Mouse (Mus musculus): Measurements from ENCODE around the gene Cers3.
A peak's percentile ranks its signal among the peaks of the same experiment; 100 is the strongest.

Cers3 gene

GRCm38 (mm10) chr7:66779944-66780942, 36.9 kb downstream of the Cers3 start:
- no peak for DNase-seq (ENCODE audit: low read depth, low spot score)

DNA sequence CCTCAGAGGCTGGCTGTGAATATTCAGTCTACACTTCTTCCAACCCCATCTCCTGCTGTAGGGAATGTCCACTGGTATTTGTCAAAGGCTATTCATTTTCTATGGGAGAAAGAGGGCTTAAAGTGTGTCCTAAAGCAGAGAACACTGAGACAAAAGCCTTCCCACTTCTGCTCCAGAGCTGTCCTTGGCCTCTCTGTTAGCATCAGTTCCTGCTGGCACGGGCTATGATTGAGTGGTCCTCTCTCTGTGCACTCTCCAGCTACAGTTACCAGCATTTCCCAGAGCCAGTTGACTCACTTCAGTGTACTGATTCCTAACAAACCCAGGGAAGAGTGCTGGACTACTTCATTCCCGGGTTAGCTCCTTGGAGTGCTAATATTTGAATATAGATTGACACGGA, 43.2 kb downstream of the Cers3 start:
- DNase-seq (ENCODE audit: low read depth, low spot score), result no peak

- DNase-seq (ENCODE audit: low read depth, low spot score), result no peak
Observed at GRCm38 (mm10) chr7:66787816-66788215, 44.5 kb downstream of the Cers3 start.

- no peak for DNase-seq (ENCODE audit: low read depth, low spot score)
Observed at GRCm38 (mm10) chr7:66789860-66790748, 46.8 kb downstream of the Cers3 start.

DNA sequence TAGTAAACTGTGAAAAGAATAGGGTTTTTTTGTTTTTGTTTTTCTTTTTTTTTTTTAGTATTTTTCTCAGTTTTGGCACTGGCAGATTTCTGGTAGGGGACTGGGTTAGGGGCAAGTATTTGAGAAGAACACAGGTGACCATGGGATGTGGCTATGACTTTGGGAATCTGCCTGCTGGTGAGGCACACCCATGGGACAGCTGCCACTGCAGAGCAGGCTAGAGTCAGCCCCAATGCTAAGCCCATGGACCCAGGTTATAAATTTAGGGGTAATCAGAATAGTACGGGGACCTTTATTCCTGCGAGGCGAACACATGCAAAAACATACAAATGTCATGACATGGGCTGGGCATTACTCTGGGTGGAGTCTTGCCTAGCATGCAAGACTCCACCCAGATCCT, 47.7 kb downstream of the Cers3 start:
- DNase-seq (ENCODE audit: low read depth, low spot score), result no peak

DNA sequence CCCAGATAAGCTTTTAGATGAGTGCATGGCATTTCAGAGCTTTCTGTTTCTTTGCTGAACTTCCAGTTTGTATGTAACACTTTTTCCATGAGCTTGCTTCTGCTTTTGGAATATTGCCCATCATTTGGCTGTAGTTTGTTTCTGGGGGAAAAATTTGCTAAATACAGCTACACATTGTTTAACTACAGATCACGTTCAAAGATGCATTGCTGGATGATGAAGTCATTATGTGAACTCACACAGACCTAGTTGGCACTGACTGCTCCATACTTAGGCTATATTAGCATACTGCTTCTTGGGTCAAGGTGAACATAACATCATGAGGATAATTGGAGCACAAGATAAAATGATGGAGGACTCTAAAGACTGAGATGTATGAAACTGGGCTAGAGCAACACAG, 53.6 kb downstream of the Cers3 start:
- DNase-seq (ENCODE audit: low read depth, low spot score), result no peak

DNA sequence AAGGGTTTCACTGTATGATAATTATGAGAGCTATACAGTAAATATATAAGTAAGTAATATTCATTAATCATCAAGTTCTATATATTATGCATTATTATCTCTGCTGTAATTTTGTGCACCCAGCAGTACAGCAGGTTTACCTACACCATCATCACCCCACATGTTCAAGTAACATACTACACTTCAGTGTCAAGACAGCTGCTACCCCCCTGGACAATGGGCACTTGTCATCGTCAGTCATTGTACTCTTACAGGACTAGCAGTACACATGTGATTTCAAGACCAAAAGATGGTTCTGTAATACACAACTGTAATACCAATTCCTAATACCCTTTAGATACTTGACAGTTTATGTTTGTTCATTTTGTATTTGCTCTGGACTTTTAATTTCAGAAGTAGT, 54.0 kb downstream of the Cers3 start:
- no peak for DNase-seq (ENCODE audit: low read depth, low spot score)

DNA sequence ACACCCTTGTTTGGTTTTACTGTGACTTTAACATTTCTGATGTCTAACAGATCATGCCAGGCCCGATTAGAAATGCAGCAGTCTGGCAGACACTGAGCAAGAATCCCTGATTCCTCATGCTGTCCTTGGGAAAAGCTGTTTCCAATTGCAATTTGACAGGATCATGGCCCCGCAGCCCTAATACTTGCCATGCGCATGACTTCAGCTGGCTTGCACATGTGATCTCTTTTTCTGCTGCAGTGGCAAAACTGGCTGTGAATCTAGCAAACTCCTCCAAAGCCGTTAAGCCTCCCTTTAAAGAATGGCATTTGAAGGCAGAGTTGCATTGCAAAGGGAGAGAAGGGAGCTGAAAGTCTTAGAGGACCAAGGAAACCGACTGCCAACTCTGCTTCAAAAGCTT, 55.5 kb downstream of the Cers3 start:
- DNase-seq (ENCODE audit: low read depth, low spot score), result peak; percentile 17

DNA sequence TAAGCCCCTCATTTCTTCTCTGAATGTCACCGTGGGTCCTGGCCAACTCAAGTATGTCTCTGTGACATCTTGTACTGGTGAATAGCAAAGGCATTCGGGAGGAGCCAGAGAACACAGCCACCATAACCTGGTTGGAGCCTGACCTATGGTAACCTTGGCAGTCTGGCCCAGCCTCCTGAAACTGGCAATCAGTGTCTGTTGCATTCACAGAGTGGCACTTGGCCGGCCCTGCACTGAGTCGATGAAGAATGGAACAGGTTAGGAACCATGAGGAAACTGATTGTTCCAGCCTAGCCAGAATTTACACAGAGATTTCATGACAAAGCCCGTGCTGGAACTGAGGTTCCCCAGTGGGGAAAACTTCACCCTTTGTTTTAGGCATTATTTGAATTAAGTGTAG, 57.5 kb downstream of the Cers3 start:
- no peak for DNase-seq (ENCODE audit: low read depth, low spot score)

- DNase-seq (ENCODE audit: low read depth, low spot score), result no peak
Observed at GRCm38 (mm10) chr7:66801785-66802184, 58.5 kb downstream of the Cers3 start.

DNA sequence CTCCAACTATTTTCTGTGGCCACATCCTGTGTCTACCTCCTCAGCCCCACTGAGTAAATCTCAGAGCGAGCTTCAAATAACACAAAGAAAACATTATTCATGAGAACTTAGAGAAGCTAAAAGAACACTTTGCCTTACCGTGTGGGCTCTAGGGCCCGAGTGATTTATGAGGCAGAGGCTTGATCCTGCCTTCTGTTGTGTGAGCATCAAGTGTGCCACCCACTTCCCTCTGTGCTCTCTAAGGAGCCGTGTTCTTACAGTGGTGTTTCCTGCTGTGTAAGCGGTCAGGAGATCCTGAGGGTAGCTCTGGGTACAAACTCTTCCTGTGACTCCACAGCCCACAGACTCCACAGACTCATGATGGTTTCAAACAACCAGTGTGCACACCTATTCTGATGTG, 60.5 kb downstream of the Cers3 start:
- DNase-seq (ENCODE audit: low read depth, low spot score), result peak; percentile 24

GRCm38 (mm10) chr7:66806801-66807200, 63.5 kb downstream of the Cers3 start:
- no peak for DNase-seq (ENCODE audit: low read depth, low spot score)

DNA sequence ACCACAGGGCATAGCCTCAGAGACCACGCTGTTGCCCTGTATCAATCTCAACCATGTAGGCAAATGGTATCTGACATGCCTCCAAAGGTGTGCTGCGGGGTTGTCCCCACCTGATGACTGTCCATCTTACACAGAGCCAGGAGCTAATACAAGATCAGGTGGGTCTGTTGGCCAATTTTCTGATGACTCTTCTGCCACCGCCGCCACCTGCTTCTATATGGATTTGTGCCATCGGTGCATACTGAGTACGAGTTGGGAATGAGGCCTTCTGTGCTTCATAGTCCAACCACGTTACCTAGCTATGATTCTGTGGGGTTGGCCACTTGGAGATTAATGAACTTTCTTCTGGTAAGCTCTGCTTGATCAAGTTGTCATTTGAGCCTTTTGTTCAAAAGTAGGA, 67.1 kb downstream of the Cers3 start:
- no peak for DNase-seq (ENCODE audit: low read depth, low spot score)

DNA sequence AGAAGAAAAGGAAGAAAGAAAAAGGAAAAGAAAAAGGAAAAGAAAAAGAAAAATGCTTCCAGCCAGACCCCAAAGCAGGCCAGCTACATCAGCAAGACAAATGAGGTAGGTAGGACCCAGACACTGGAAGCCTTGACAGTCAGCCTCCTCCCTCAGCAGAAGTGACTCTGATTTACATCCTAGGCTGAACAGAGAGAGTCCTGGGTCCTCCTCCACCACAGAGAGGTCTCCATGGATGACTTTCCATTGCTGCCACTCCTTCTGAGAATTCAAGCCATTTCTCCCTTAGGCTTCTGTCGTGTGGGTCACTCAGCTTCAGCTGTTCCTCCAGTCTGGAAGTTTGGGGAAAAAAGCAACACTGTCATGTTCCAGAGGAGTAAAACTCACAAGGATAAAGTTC, 68.0 kb downstream of the Cers3 start:
- no peak for DNase-seq (ENCODE audit: low read depth, low spot score)

DNA sequence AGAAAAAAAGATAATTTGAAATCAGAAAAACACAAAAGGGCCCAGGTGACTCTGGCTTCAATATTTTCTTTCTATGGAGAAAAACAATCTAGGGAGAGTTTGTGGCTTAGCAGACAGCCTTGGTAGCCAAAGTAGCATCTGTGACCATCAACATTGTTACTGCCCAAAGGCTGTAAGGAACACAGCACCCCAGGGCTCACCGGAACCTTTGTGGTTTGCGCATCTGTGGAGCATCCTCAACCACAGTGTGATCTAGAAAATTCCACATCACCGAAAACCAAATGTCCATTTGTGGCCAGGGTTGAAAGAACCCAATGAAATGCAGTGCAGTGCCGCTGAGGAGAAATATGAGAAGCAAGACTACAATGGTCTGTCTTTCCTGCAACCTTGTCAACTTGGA, 69.0 kb downstream of the Cers3 start:
- no peak for DNase-seq (ENCODE audit: low read depth, low spot score)

DNA sequence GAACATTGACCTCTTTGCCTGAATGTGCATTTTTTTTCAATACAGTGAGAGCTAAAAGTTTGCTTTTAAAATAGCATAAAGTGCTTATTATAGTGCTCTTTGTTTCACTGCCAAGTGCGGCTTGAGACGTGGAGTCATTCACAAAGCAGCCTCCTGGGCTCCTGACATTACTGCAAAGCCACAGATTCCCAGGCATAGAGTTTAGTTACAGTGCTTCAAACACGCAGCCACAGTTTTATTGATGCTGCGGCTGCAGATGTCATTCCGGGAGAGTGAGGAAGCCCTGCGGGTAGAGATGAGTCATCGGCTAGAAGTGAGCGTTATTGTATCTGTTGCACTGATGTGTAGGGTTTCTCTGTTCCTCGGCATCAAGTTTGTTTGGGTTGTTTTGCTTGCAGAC, 69.4 kb downstream of the Cers3 start:
- peak; percentile 65 for DNase-seq (ENCODE audit: low read depth, low spot score)

- no peak for DNase-seq (ENCODE audit: low read depth, low spot score)
Observed at GRCm38 (mm10) chr7:66813172-66813571, 69.9 kb downstream of the Cers3 start.

- DNase-seq (ENCODE audit: low read depth, low spot score), result peak; percentile 5
Observed at GRCm38 (mm10) chr7:66815526-66815925, 72.2 kb downstream of the Cers3 start.

- no peak for DNase-seq (ENCODE audit: low read depth, low spot score)
Observed at GRCm38 (mm10) chr7:66820034-66820433, 76.7 kb downstream of the Cers3 start.

GRCm38 (mm10) chr7:66830803-66831202, 87.5 kb downstream of the Cers3 start:
- DNase-seq (ENCODE audit: low read depth, low spot score), result no peak

DNA sequence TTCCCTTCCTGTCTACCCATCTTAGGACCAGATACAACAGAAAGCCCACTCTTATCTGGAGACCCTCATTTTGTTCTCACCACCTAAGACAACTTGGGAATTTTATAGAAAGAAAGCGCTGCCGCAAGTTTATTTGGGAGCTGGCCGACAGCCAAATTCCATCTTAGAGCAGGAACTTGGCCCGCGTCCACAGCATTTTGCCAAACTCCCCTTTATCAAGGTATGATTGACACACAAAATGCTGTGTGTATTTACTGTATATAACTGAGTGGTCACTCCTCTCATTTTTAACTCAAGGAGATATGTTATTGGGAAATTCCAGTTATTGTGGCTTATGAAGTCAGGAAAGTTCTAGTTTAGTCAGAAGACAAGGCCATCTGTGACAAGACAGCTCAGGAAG, 88.0 kb downstream of the Cers3 start:
- no peak for DNase-seq (ENCODE audit: low read depth, low spot score)

DNA sequence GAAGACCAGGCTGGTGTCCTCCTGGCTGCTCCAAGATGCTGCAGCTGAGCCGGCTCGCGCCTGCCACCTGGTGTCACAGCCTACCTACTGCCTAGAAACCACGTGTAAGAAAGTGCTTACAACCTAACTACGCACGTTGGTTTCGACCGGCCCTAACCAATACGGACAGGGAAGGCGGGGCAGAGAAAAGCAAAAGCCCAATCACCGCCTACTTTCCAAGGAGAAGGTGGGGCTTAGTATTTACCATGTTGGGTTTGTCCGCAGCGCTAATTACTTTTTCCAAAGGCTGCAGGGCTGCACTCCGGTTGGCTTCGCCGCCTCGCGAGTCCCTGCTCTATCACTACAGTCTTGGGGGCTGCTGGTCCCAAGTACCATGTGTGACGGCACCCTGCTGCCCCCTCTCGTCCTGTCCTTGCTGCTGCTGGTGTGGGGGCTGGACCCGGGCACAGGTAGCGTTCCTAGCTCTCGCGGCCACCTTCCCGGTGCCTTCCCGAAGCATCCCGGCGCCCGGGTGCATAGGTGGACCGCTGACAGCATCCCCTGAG, 96.2 kb downstream of the Cers3 start, which contains the start of gene Adamts17:
TSS of gene Adamts17 (plus strand) at position 273 of the 545 bp plus-strand sequence.
- peak; percentile 98 for DNase-seq (ENCODE audit: low read depth, low spot score)
